Mouse (Mus musculus): Measurements from ENCODE around the gene Nckap1l. TPM values are rescaled to one million over a fixed set of nuclear protein-coding genes. Genes with fewer than 3 reads are reported as not detected.
A peak's percentile ranks its signal among the peaks of the same experiment; 100 is the strongest.

Nckap1l gene
- polyA plus RNA-seq, 1 experiment from 2014 or later, result 2.7 TPM

GRCm38 (mm10) chr15:103471488-103472194 is 18.0 kb downstream of the Nckap1l start:
- Histone ChIP-seq H3K9ac (ENCODE audit: low read depth, low read length) (no peak overlapping the region), H3K36me3 (ENCODE audit: control insufficient read depth, insufficient read depth, low read length) (no peaks in the 10 kb centered on the region), H3K9me3 (ENCODE audit: control insufficient read depth, low read length) (no peaks in the 10 kb centered on the region), H3K27me3 (ENCODE audit: control insufficient read depth, insufficient read depth, low read length) (no peaks in the 10 kb centered on the region), H3K4me2 (replicated peaks; ENCODE audit: low read depth, low read length) (no peak overlapping the region), H3K4me1 (replicated peaks; ENCODE audit: control insufficient read depth, insufficient read depth, low read length) (no peaks in the 10 kb centered on the region), H3K4me3 (ENCODE audit: low read depth, low read length) (no peak overlapping the region), H3K27ac (ENCODE audit: low read depth, low read length) (no peak overlapping the region)
- no peak for DNase-seq (ENCODE audit: low spot score)
- no peak for ATAC-seq (ENCODE audit: low FRiP score)
- WGBS, result 84% methylated on average over 7 of the region's 7 CpGs

GRCm38 (mm10) chr15:103472265-103472664 is 18.7 kb downstream of the Nckap1l start:
- no peak overlapping the region for H3K9ac ChIP-seq (ENCODE audit: low read depth, low read length)
- no peaks in the 10 kb centered on the region for H3K36me3 ChIP-seq (ENCODE audit: control insufficient read depth, insufficient read depth, low read length)
- H3K27ac ChIP-seq (ENCODE audit: low read depth, low read length), result no peak overlapping the region
- no peaks in the 10 kb centered on the region for H3K27me3 ChIP-seq (ENCODE audit: control insufficient read depth, insufficient read depth, low read length)
- DNase-seq (ENCODE audit: low spot score), result no peak
- H3K9me3 ChIP-seq (ENCODE audit: control insufficient read depth, low read length), result no peaks in the 10 kb centered on the region
- ATAC-seq (ENCODE audit: low FRiP score), result no peak
- no peaks in the 10 kb centered on the region for H3K4me1 ChIP-seq (replicated peaks; ENCODE audit: control insufficient read depth, insufficient read depth, low read length)
- no peak overlapping the region for H3K4me3 ChIP-seq (ENCODE audit: low read depth, low read length)
- H3K4me2 ChIP-seq (replicated peaks; ENCODE audit: low read depth, low read length), result no peak overlapping the region
- 74% methylated on average over 3 of the region's 3 CpGs for WGBS

GRCm38 (mm10) chr15:103473182-103473581 is 19.6 kb downstream of the Nckap1l start:
- Histone ChIP-seq H3K4me1 (replicated peaks; ENCODE audit: control insufficient read depth, insufficient read depth, low read length) (no peaks in the 10 kb centered on the region), H3K27ac (ENCODE audit: low read depth, low read length) (no peak overlapping the region), H3K4me2 (replicated peaks; ENCODE audit: low read depth, low read length) (no peak overlapping the region), H3K9me3 (ENCODE audit: control insufficient read depth, low read length) (no peaks in the 10 kb centered on the region), H3K36me3 (ENCODE audit: control insufficient read depth, insufficient read depth, low read length) (no peaks in the 10 kb centered on the region), H3K9ac (ENCODE audit: low read depth, low read length) (no peak overlapping the region), H3K4me3 (ENCODE audit: low read depth, low read length) (no peak overlapping the region), H3K27me3 (ENCODE audit: control insufficient read depth, insufficient read depth, low read length) (no peaks in the 10 kb centered on the region)
- 88% methylated on average over 7 of the region's 7 CpGs for WGBS
- DNase-seq (ENCODE audit: low spot score) (no peak), ATAC-seq (ENCODE audit: low FRiP score) (no peak)

- no peaks in the 10 kb centered on the region for H3K4me1 ChIP-seq (replicated peaks; ENCODE audit: control insufficient read depth, insufficient read depth, low read length)
- no peak overlapping the region for H3K9ac ChIP-seq (ENCODE audit: low read depth, low read length)
- no peaks in the 10 kb centered on the region for H3K9me3 ChIP-seq (ENCODE audit: control insufficient read depth, low read length)
- no peaks in the 10 kb centered on the region for H3K27me3 ChIP-seq (ENCODE audit: control insufficient read depth, insufficient read depth, low read length)
- no peak overlapping the region for H3K4me3 ChIP-seq (ENCODE audit: low read depth, low read length)
- ATAC-seq (ENCODE audit: low FRiP score), result no peak
- H3K4me2 ChIP-seq (replicated peaks; ENCODE audit: low read depth, low read length), result no peak overlapping the region
- 85% methylated on average over 5 of the region's 5 CpGs for WGBS
- H3K36me3 ChIP-seq (ENCODE audit: control insufficient read depth, insufficient read depth, low read length), result no peaks in the 10 kb centered on the region
- no peak for DNase-seq (ENCODE audit: low spot score)
- no peak overlapping the region for H3K27ac ChIP-seq (ENCODE audit: low read depth, low read length)
Measured at GRCm38 (mm10) chr15:103473769-103474168, 20.2 kb downstream of the Nckap1l start.

GRCm38 (mm10) chr15:103479080-103479606 is 25.5 kb downstream of the Nckap1l start:
- no peaks in the 10 kb centered on the region for H3K36me3 ChIP-seq (ENCODE audit: control insufficient read depth, insufficient read depth, low read length)
- 67% methylated on average over 1 of the region's 1 CpGs for WGBS
- ATAC-seq (ENCODE audit: low FRiP score), result no peak
- no peaks in the 10 kb centered on the region for H3K9me3 ChIP-seq (ENCODE audit: control insufficient read depth, low read length)
- no peak overlapping the region for H3K27ac ChIP-seq (ENCODE audit: low read depth, low read length)
- no peak overlapping the region for H3K4me2 ChIP-seq (replicated peaks; ENCODE audit: low read depth, low read length)
- H3K4me3 ChIP-seq (ENCODE audit: low read depth, low read length), result no peak overlapping the region
- no peak for DNase-seq (ENCODE audit: low spot score)
- H3K27me3 ChIP-seq (ENCODE audit: control insufficient read depth, insufficient read depth, low read length), result no peaks in the 10 kb centered on the region
- H3K4me1 ChIP-seq (replicated peaks; ENCODE audit: control insufficient read depth, insufficient read depth, low read length), result no peaks in the 10 kb centered on the region
- no peak overlapping the region for H3K9ac ChIP-seq (ENCODE audit: low read depth, low read length)

- no peak for ATAC-seq (ENCODE audit: low FRiP score)
- no peaks in the 10 kb centered on the region for H3K27me3 ChIP-seq (ENCODE audit: control insufficient read depth, insufficient read depth, low read length)
- no peak overlapping the region for H3K4me3 ChIP-seq (ENCODE audit: low read depth, low read length)
- H3K4me2 ChIP-seq (replicated peaks; ENCODE audit: low read depth, low read length), result no peak overlapping the region
- DNase-seq (ENCODE audit: low spot score), result no peak
- 91% methylated on average over 2 of the region's 2 CpGs for WGBS
- H3K9me3 ChIP-seq (ENCODE audit: control insufficient read depth, low read length), result no peaks in the 10 kb centered on the region
- no peak overlapping the region for H3K9ac ChIP-seq (ENCODE audit: low read depth, low read length)
- H3K27ac ChIP-seq (ENCODE audit: low read depth, low read length), result no peak overlapping the region
- H3K4me1 ChIP-seq (replicated peaks; ENCODE audit: control insufficient read depth, insufficient read depth, low read length), result no peaks in the 10 kb centered on the region
- H3K36me3 ChIP-seq (ENCODE audit: control insufficient read depth, insufficient read depth, low read length), result no peaks in the 10 kb centered on the region
Measured at GRCm38 (mm10) chr15:103480129-103480528, 26.5 kb downstream of the Nckap1l start.

GRCm38 (mm10) chr15:103482488-103482887 is 28.9 kb downstream of the Nckap1l start:
- 0% methylated on average over 1 of the region's 1 CpGs for WGBS
- H3K36me3 ChIP-seq (ENCODE audit: control insufficient read depth, insufficient read depth, low read length), result no peaks in the 10 kb centered on the region
- H3K9ac ChIP-seq (ENCODE audit: low read depth, low read length), result no peak overlapping the region
- H3K4me1 ChIP-seq (replicated peaks; ENCODE audit: control insufficient read depth, insufficient read depth, low read length), result no peaks in the 10 kb centered on the region
- H3K4me2 ChIP-seq (replicated peaks; ENCODE audit: low read depth, low read length), result no peak overlapping the region
- no peaks in the 10 kb centered on the region for H3K27me3 ChIP-seq (ENCODE audit: control insufficient read depth, insufficient read depth, low read length)
- H3K27ac ChIP-seq (ENCODE audit: low read depth, low read length), result no peak overlapping the region
- no peaks in the 10 kb centered on the region for H3K9me3 ChIP-seq (ENCODE audit: control insufficient read depth, low read length)
- peak; percentile 66 for ATAC-seq (ENCODE audit: low FRiP score)
- peak; percentile 78 for DNase-seq (ENCODE audit: low spot score)
- H3K4me3 ChIP-seq (ENCODE audit: low read depth, low read length), result no peak overlapping the region

- Histone ChIP-seq H3K36me3 (ENCODE audit: control insufficient read depth, insufficient read depth, low read length) (no peaks in the 10 kb centered on the region), H3K27ac (ENCODE audit: low read depth, low read length) (no peak overlapping the region), H3K9me3 (ENCODE audit: control insufficient read depth, low read length) (no peaks in the 10 kb centered on the region), H3K27me3 (ENCODE audit: control insufficient read depth, insufficient read depth, low read length) (no peaks in the 10 kb centered on the region), H3K4me2 (replicated peaks; ENCODE audit: low read depth, low read length) (no peak overlapping the region), H3K4me1 (replicated peaks; ENCODE audit: control insufficient read depth, insufficient read depth, low read length) (no peaks in the 10 kb centered on the region), H3K4me3 (ENCODE audit: low read depth, low read length) (no peak overlapping the region), H3K9ac (ENCODE audit: low read depth, low read length) (no peak overlapping the region)
- DNase-seq (ENCODE audit: low spot score) (no peak), ATAC-seq (ENCODE audit: low FRiP score) (no peak)
- 47% methylated on average over 2 of the region's 2 CpGs for WGBS
Measured at GRCm38 (mm10) chr15:103484490-103484889, 30.9 kb downstream of the Nckap1l start.

GRCm38 (mm10) chr15:103485106-103485505 is 31.5 kb downstream of the Nckap1l start:
- 70% methylated on average over 3 of the region's 3 CpGs for WGBS
- no peak for DNase-seq (ENCODE audit: low spot score)
- no peak for ATAC-seq (ENCODE audit: low FRiP score)

More at GRCm38 (mm10) chr15:103485106-103485505, 31.5 kb downstream of the Nckap1l start:
- H3K4me1 ChIP-seq (replicated peaks; ENCODE audit: control insufficient read depth, insufficient read depth, low read length), result no peaks in the 10 kb centered on the region
- no peak overlapping the region for H3K9ac ChIP-seq (ENCODE audit: low read depth, low read length)
- no peaks in the 10 kb centered on the region for H3K9me3 ChIP-seq (ENCODE audit: control insufficient read depth, low read length)
- H3K36me3 ChIP-seq (ENCODE audit: control insufficient read depth, insufficient read depth, low read length), result no peaks in the 10 kb centered on the region
- no peak overlapping the region for H3K27ac ChIP-seq (ENCODE audit: low read depth, low read length)
- H3K27me3 ChIP-seq (ENCODE audit: control insufficient read depth, insufficient read depth, low read length), result no peaks in the 10 kb centered on the region
- H3K4me3 ChIP-seq (ENCODE audit: low read depth, low read length), result no peak overlapping the region
- no peak overlapping the region for H3K4me2 ChIP-seq (replicated peaks; ENCODE audit: low read depth, low read length)
